Mouse (Mus musculus): Measurements from ENCODE around the gene Tmem232. TPM values are rescaled to one million over a fixed set of nuclear protein-coding genes. Genes with fewer than 3 reads are reported as not detected.

Tmem232 gene
- polyA plus RNA-seq, 1 experiment = not detected

- no peak for TF ChIP-seq POLR2A (IDR thresholded peaks at IDR 0.05; ENCODE audit: insufficient read depth, low read length)
- TF ChIP-seq CTCF (IDR thresholded peaks at IDR 0.05; ENCODE audit: low read depth, low read length) = no peak
- no peak for TF ChIP-seq EP300 (IDR thresholded peaks at IDR 0.05; ENCODE audit: insufficient read depth, low read depth, low read length)
- H3K36me3 ChIP-seq (ENCODE audit: control insufficient read depth, insufficient read depth, low read length, poor library complexity, severe bottlenecking) = no peaks in the 10 kb centered on the region
- H3K27me3 ChIP-seq (ENCODE audit: control insufficient read depth, insufficient read depth, low read length, poor library complexity, severe bottlenecking) = no peaks in the 10 kb centered on the region
- H3K9ac ChIP-seq (ENCODE audit: low read depth, poor library complexity, severe bottlenecking) = no peak overlapping the region
- no peak overlapping the region for H3K4me3 ChIP-seq (ENCODE audit: low read depth, low read length)
- no peak overlapping the region for H3K27ac ChIP-seq (ENCODE audit: insufficient read depth, low read length)
- no peaks in the 10 kb centered on the region for H3K9me3 ChIP-seq (replicated peaks; ENCODE audit: control insufficient read depth, insufficient read depth, low read length, poor library complexity, severe bottlenecking)
- H3K4me1 ChIP-seq (ENCODE audit: control insufficient read depth, insufficient read depth, low read length) = no peaks in the 10 kb centered on the region
Observed at GRCm38 (mm10) chr17:65571866-65572265, 31.3 kb upstream of the Tmem232 start.

GRCm38 (mm10) chr17:65571466-65571865 is 30.9 kb upstream of the Tmem232 start:
- Histone ChIP-seq H3K9ac (ENCODE audit: low read depth, poor library complexity, severe bottlenecking) (no peak overlapping the region), H3K4me1 (ENCODE audit: control insufficient read depth, insufficient read depth, low read length) (no peaks in the 10 kb centered on the region), H3K27ac (ENCODE audit: insufficient read depth, low read length) (no peak overlapping the region), H3K27me3 (ENCODE audit: control insufficient read depth, insufficient read depth, low read length, poor library complexity, severe bottlenecking) (no peaks in the 10 kb centered on the region), H3K9me3 (replicated peaks; ENCODE audit: control insufficient read depth, insufficient read depth, low read length, poor library complexity, severe bottlenecking) (no peaks in the 10 kb centered on the region), H3K36me3 (ENCODE audit: control insufficient read depth, insufficient read depth, low read length, poor library complexity, severe bottlenecking) (no peaks in the 10 kb centered on the region), H3K4me3 (ENCODE audit: low read depth, low read length) (no peak overlapping the region)
- TF ChIP-seq EP300 (IDR thresholded peaks at IDR 0.05; ENCODE audit: insufficient read depth, low read depth, low read length) (no peak), CTCF (IDR thresholded peaks at IDR 0.05; ENCODE audit: low read depth, low read length) (no peak)

- TF ChIP-seq POLR2A (IDR thresholded peaks at IDR 0.05; ENCODE audit: insufficient read depth, low read length) (no peak), EP300 (IDR thresholded peaks at IDR 0.05; ENCODE audit: insufficient read depth, low read depth, low read length) (no peak), CTCF (IDR thresholded peaks at IDR 0.05; ENCODE audit: low read depth, low read length) (no peak)
- no peak overlapping the region for H3K27ac ChIP-seq (ENCODE audit: insufficient read depth, low read length)
- H3K27me3 ChIP-seq (ENCODE audit: control insufficient read depth, insufficient read depth, low read length, poor library complexity, severe bottlenecking) = no peaks in the 10 kb centered on the region
- H3K36me3 ChIP-seq (ENCODE audit: control insufficient read depth, insufficient read depth, low read length, poor library complexity, severe bottlenecking) = no peaks in the 10 kb centered on the region
- H3K4me3 ChIP-seq (ENCODE audit: low read depth, low read length) = no peak overlapping the region
- H3K9ac ChIP-seq (ENCODE audit: low read depth, poor library complexity, severe bottlenecking) = no peak overlapping the region
- no peaks in the 10 kb centered on the region for H3K4me1 ChIP-seq (ENCODE audit: control insufficient read depth, insufficient read depth, low read length)
- H3K9me3 ChIP-seq (replicated peaks; ENCODE audit: control insufficient read depth, insufficient read depth, low read length, poor library complexity, severe bottlenecking) = no peaks in the 10 kb centered on the region
Observed at GRCm38 (mm10) chr17:65564189-65564588, 23.6 kb upstream of the Tmem232 start.

- Histone ChIP-seq H3K36me3 (ENCODE audit: control insufficient read depth, insufficient read depth, low read length, poor library complexity, severe bottlenecking) (no peaks in the 10 kb centered on the region), H3K9me3 (replicated peaks; ENCODE audit: control insufficient read depth, insufficient read depth, low read length, poor library complexity, severe bottlenecking) (no peaks in the 10 kb centered on the region), H3K27me3 (ENCODE audit: control insufficient read depth, insufficient read depth, low read length, poor library complexity, severe bottlenecking) (no peaks in the 10 kb centered on the region), H3K4me1 (ENCODE audit: control insufficient read depth, insufficient read depth, low read length) (no peaks in the 10 kb centered on the region), H3K9ac (ENCODE audit: low read depth, poor library complexity, severe bottlenecking) (no peak overlapping the region), H3K27ac (ENCODE audit: insufficient read depth, low read length) (no peak overlapping the region), H3K4me3 (ENCODE audit: low read depth, low read length) (no peak overlapping the region)
- TF ChIP-seq EP300 (IDR thresholded peaks at IDR 0.05; ENCODE audit: insufficient read depth, low read depth, low read length) (no peak), CTCF (IDR thresholded peaks at IDR 0.05; ENCODE audit: low read depth, low read length) (no peak), POLR2A (IDR thresholded peaks at IDR 0.05; ENCODE audit: insufficient read depth, low read length) (no peak)
Observed at GRCm38 (mm10) chr17:65563345-65563744, 22.8 kb upstream of the Tmem232 start.

GRCm38 (mm10) chr17:65562761-65563160 is 22.2 kb upstream of the Tmem232 start:
- Histone ChIP-seq H3K4me3 (ENCODE audit: low read depth, low read length) (no peak overlapping the region), H3K27me3 (ENCODE audit: control insufficient read depth, insufficient read depth, low read length, poor library complexity, severe bottlenecking) (no peaks in the 10 kb centered on the region), H3K36me3 (ENCODE audit: control insufficient read depth, insufficient read depth, low read length, poor library complexity, severe bottlenecking) (no peaks in the 10 kb centered on the region), H3K4me1 (ENCODE audit: control insufficient read depth, insufficient read depth, low read length) (no peaks in the 10 kb centered on the region), H3K9ac (ENCODE audit: low read depth, poor library complexity, severe bottlenecking) (no peak overlapping the region), H3K9me3 (replicated peaks; ENCODE audit: control insufficient read depth, insufficient read depth, low read length, poor library complexity, severe bottlenecking) (no peaks in the 10 kb centered on the region), H3K27ac (ENCODE audit: insufficient read depth, low read length) (no peak overlapping the region)
- TF ChIP-seq POLR2A (IDR thresholded peaks at IDR 0.05; ENCODE audit: insufficient read depth, low read length) (no peak), CTCF (IDR thresholded peaks at IDR 0.05; ENCODE audit: low read depth, low read length) (no peak), EP300 (IDR thresholded peaks at IDR 0.05; ENCODE audit: insufficient read depth, low read depth, low read length) (no peak)

- TF ChIP-seq CTCF (IDR thresholded peaks at IDR 0.05; ENCODE audit: low read depth, low read length) (no peak), EP300 (IDR thresholded peaks at IDR 0.05; ENCODE audit: insufficient read depth, low read depth, low read length) (no peak), POLR2A (IDR thresholded peaks at IDR 0.05; ENCODE audit: insufficient read depth, low read length) (no peak)
- no peak overlapping the region for H3K9ac ChIP-seq (ENCODE audit: low read depth, poor library complexity, severe bottlenecking)
- no peak overlapping the region for H3K4me3 ChIP-seq (ENCODE audit: low read depth, low read length)
- no peaks in the 10 kb centered on the region for H3K36me3 ChIP-seq (ENCODE audit: control insufficient read depth, insufficient read depth, low read length, poor library complexity, severe bottlenecking)
- no peak overlapping the region for H3K27ac ChIP-seq (ENCODE audit: insufficient read depth, low read length)
- no peaks in the 10 kb centered on the region for H3K4me1 ChIP-seq (ENCODE audit: control insufficient read depth, insufficient read depth, low read length)
- no peaks in the 10 kb centered on the region for H3K27me3 ChIP-seq (ENCODE audit: control insufficient read depth, insufficient read depth, low read length, poor library complexity, severe bottlenecking)
- no peaks in the 10 kb centered on the region for H3K9me3 ChIP-seq (replicated peaks; ENCODE audit: control insufficient read depth, insufficient read depth, low read length, poor library complexity, severe bottlenecking)
Observed at GRCm38 (mm10) chr17:65561361-65562015, 20.9 kb upstream of the Tmem232 start.
